Mouse (Mus musculus) intestine, postnatal 0 days (tissue): ENCODE measurements around the gene Olfr701. TPM values are rescaled to one million over a fixed set of nuclear protein-coding genes. Genes with fewer than 3 reads are reported as not detected.

ENCODE experiments used
- ATAC-seq: fragments of 200-750 bp; cut with Nextera tagmentation; 2 replicates; pipeline ENCODE4 v1.8.0; 2017; ENCODE audit warnings: mild to moderate bottlenecking, moderate TSS enrichment, moderate library complexity
- H3K27ac ChIP-seq: fragments of 300-500 bp; sonication (generic); 2 replicates; pipeline ENCODE4 v1.5.1; 2014; ENCODE audit warnings: mild to moderate bottlenecking, low read depth, low read length, moderate library complexity
- H3K27me3 ChIP-seq: fragments of 300-500 bp; sonication (generic); replicated peaks from 2 replicates; pipeline ENCODE4 v1.6.1; 2014; ENCODE audit warnings: low read length, mixed read lengths; ENCODE audit not compliant: control insufficient read depth, insufficient read depth
- H3K36me3 ChIP-seq: fragments of 300-500 bp; sonication (generic); 2 replicates; pipeline ENCODE4 v1.6.1; 2014; ENCODE audit warnings: mild to moderate bottlenecking, moderate library complexity; ENCODE audit not compliant: control insufficient read depth, insufficient read depth
- H3K4me1 ChIP-seq: fragments of 300-500 bp; sonication (generic); replicated peaks from 2 replicates; pipeline ENCODE4 v1.6.1; 2014; ENCODE audit warnings: antibody characterized with exemption, low read length, mixed read lengths; ENCODE audit not compliant: control insufficient read depth, insufficient read depth
- H3K4me2 ChIP-seq: fragments of 300-500 bp; sonication (generic); replicated peaks from 2 replicates; pipeline ENCODE4 v1.6.1; 2014; ENCODE audit warnings: low read depth, mild to moderate bottlenecking, moderate library complexity
- H3K4me3 ChIP-seq: fragments of 300-500 bp; sonication (generic); 2 replicates; pipeline ENCODE4 v1.5.1; 2014; ENCODE audit warnings: low read depth, low read length
- H3K9ac ChIP-seq: fragments of 300-500 bp; sonication (generic); 2 replicates; pipeline ENCODE4 v1.6.1; 2014; ENCODE audit warnings: mild to moderate bottlenecking, low read depth, low read length
- H3K9me3 ChIP-seq: fragments of 300-500 bp; sonication (generic); 2 replicates; pipeline ENCODE4 v1.6.1; 2016; ENCODE audit warnings: mixed run types; ENCODE audit not compliant: control insufficient read depth
- CTCF ChIP-seq: sonication (generic); IDR thresholded peaks from 2 replicates; pipeline ENCODE4 v1.5.1; 2016; ENCODE audit warnings: low read depth, mild to moderate bottlenecking, control low read depth, antibody characterized with exemption, moderate library complexity
- WGBS: fragments of 180-500 bp; shearing (Covaris S2); extraction: QIAGEN DNeasy Blood & Tissue Kit; methylation state at CpG from one replicate; pipeline ENCODE4 v1.1.7; 2014; 5-methylcytosine and 5-hydroxymethylcytosine counted together
- polyA plus RNA-seq: library from polyadenylated mRNA; unstranded; fragments of >200 nt; fragmentation: Nextera tagmentation; extraction: Ambion mirVana; gene quantifications from 2 replicates; pipeline ENCODE4 v1.2.1, GENCODE M21; 2015

Gene Olfr701
- not detected in 2 replicates for polyA plus RNA-seq

- H3K9me3 ChIP-seq: no peaks in the 10 kb centered on the region
- no peak for TF ChIP-seq CTCF
- H3K4me2 ChIP-seq: no peak within 1 kb of the TSS
- no peaks in the 10 kb centered on the region for H3K27me3 ChIP-seq
- no peak within 1 kb of the TSS for H3K4me3 ChIP-seq
- WGBS: 60% methylated on average over 2 of the region's 2 CpGs
- H3K4me1 ChIP-seq: no peaks in the 10 kb centered on the region
- H3K27ac ChIP-seq: no peak within 1 kb of the TSS
- ATAC-seq: no peak
- H3K36me3 ChIP-seq: no peaks in the 10 kb centered on the region
- H3K9ac ChIP-seq: no peak within 1 kb of the TSS
Observed at GRCm38 (mm10) chr7:106813829-106814228, at the start of gene Olfr701. TSS of gene Olfr701 (plus strand) at chr7:106814129.

GRCm38 (mm10) chr7:106788330-106788729, 25.6 kb upstream of the Olfr701 start:
- Histone ChIP-seq H3K4me2 (no peak overlapping the region), H3K9me3 (no peaks in the 10 kb centered on the region), H3K9ac (no peak overlapping the region), H3K4me1 (no peaks in the 10 kb centered on the region), H3K36me3 (no peaks in the 10 kb centered on the region), H3K27me3 (no peaks in the 10 kb centered on the region), H3K4me3 (no peak overlapping the region), H3K27ac (no peak overlapping the region)
- peak; percentile 29 for TF ChIP-seq CTCF
- no peak for ATAC-seq

GRCm38 (mm10) chr7:106793098-106793497, 20.8 kb upstream of the Olfr701 start, which contains the start of gene Olfr699:
TSS of gene Olfr699 (minus strand) at chr7:106793198.
- Histone ChIP-seq H3K27me3 (no peaks in the 10 kb centered on the region), H3K9me3 (no peaks in the 10 kb centered on the region), H3K27ac (no peak within 1 kb of the TSS), H3K9ac (no peak within 1 kb of the TSS), H3K4me3 (no peak within 1 kb of the TSS), H3K4me2 (no peak within 1 kb of the TSS), H3K4me1 (no peaks in the 10 kb centered on the region), H3K36me3 (no peaks in the 10 kb centered on the region)
- WGBS: 72% methylated on average over 1 of the region's 1 CpGs
- no peak for TF ChIP-seq CTCF
- no peak for ATAC-seq

- Histone ChIP-seq H3K9me3 (no peaks in the 10 kb centered on the region), H3K27me3 (no peaks in the 10 kb centered on the region), H3K4me2 (no peak within 1 kb of the TSS), H3K4me3 (no peak within 1 kb of the TSS), H3K36me3 (no peaks in the 10 kb centered on the region), H3K9ac (no peak within 1 kb of the TSS), H3K4me1 (no peaks in the 10 kb centered on the region), H3K27ac (no peak within 1 kb of the TSS)
- TF ChIP-seq CTCF: no peak
- WGBS: 82% methylated on average over 1 of the region's 1 CpGs
- no peak for ATAC-seq
Observed at GRCm38 (mm10) chr7:106808734-106809133, 5.2 kb upstream of the Olfr701 start, which contains the start of gene Olfr700. TSS of gene Olfr700 (minus strand) at chr7:106808834.

- TF ChIP-seq CTCF: peak; percentile 67
- no peaks in the 10 kb centered on the region for H3K27me3 ChIP-seq
- 31% methylated on average over 2 of the region's 2 CpGs for WGBS
- no peaks in the 10 kb centered on the region for H3K36me3 ChIP-seq
- H3K4me2 ChIP-seq: no peak overlapping the region
- H3K4me1 ChIP-seq: no peaks in the 10 kb centered on the region
- no peak overlapping the region for H3K27ac ChIP-seq
- no peak overlapping the region for H3K4me3 ChIP-seq
- no peak overlapping the region for H3K9ac ChIP-seq
- ATAC-seq: no peak
- H3K9me3 ChIP-seq: no peaks in the 10 kb centered on the region
Observed at GRCm38 (mm10) chr7:106815775-106816174, 1.8 kb downstream of the Olfr701 start.

- Histone ChIP-seq H3K4me2 (no peak overlapping the region), H3K4me1 (no peaks in the 10 kb centered on the region), H3K27ac (no peak overlapping the region), H3K4me3 (no peak overlapping the region), H3K9me3 (no peaks in the 10 kb centered on the region), H3K27me3 (no peaks in the 10 kb centered on the region), H3K36me3 (no peaks in the 10 kb centered on the region), H3K9ac (no peak overlapping the region)
- no peak for ATAC-seq
- TF ChIP-seq CTCF: no peak
Observed at GRCm38 (mm10) chr7:106818414-106818813, 4.5 kb downstream of the Olfr701 start.

GRCm38 (mm10) chr7:106833793-106834192, 19.9 kb downstream of the Olfr701 start, which contains the start of gene Olfr702:
TSS of gene Olfr702 (minus strand) at chr7:106833893.
- Histone ChIP-seq H3K36me3 (no peaks in the 10 kb centered on the region), H3K4me2 (no peak within 1 kb of the TSS), H3K9ac (no peak within 1 kb of the TSS), H3K27ac (no peak within 1 kb of the TSS), H3K4me3 (no peak within 1 kb of the TSS), H3K27me3 (no peaks in the 10 kb centered on the region), H3K4me1 (no peaks in the 10 kb centered on the region), H3K9me3 (no peaks in the 10 kb centered on the region)
- no peak for TF ChIP-seq CTCF
- no peak for ATAC-seq
